Mouse (Mus musculus) ES-E14 (cell line): Measurements from ENCODE around the gene Dzip1l.

Experiments used
- CHD2 ChIP-seq: IDR thresholded peaks from 2 replicates; pipeline ENCODE4 v1.6.1; 2014; ENCODE audit warnings: mild to moderate bottlenecking, low read depth, low read length, inconsistent platforms
- MAFK ChIP-seq: IDR thresholded peaks from 2 replicates; pipeline ENCODE4 v1.6.1; 2014; ENCODE audit warnings: mild to moderate bottlenecking, low read depth, low read length, inconsistent platforms; ENCODE audit not compliant: insufficient read depth

DNA sequence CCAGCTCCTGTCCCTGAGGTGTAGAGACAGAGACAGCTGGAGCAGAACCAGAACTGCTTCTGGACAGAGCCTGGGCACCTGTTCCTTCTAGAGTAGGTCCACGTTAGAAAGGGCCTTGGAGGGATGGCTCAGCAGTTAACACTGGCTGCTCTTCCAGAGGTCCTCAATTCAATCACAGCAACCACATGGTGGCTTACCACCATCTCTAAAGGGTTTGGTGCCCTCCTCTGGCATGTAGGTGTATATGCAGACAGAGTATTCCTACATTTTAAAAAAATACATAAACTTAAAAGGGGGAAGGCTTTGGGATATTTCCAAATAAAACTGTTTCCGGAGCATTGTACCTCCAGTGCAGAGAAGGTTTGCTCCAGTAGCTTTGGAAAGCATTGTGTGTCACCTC lies 48.6 kb upstream of the Dzip1l start:
- TF ChIP-seq MAFK (no peak), CHD2 (no peak)
